Mouse (Mus musculus) olfactory bulb, adult 2 months (tissue): ENCODE measurements around the gene Bicc1.

Experiments used
- CTCF ChIP-seq: fragments of 200-500 bp; IDR thresholded peaks from 2 replicates; pipeline ENCODE4 v1.5.1; 2012; ENCODE audit warnings: low read depth, mild to moderate bottlenecking, low read length, moderate library complexity; ENCODE audit not compliant: insufficient read depth
- POLR2A ChIP-seq: fragments of 200-500 bp; IDR thresholded peaks from 2 replicates; pipeline ENCODE4 v1.6.1; 2012; ENCODE audit warnings: mild to moderate bottlenecking, low read depth, low read length, moderate library complexity; ENCODE audit not compliant: insufficient read depth

- no peak for TF ChIP-seq POLR2A
- no peak for TF ChIP-seq CTCF
These were observed 21.9 kb downstream of the Bicc1 start for GRCm38 (mm10) chr10:71137606-71138005.
